ENCODE assay signal across 12 mouse cellular contexts in genomic region chr14:77636931-77637330, GRCm38 (mm10).
DNase-seq lines count a peak whose midpoint lies in the region; ATAC-seq lines count a peak whose summit lies in the region.
"Had no signal": no experiment of that assay in that cellular context is flagged by ENCODE, and none has a peak within 500 bp of the region (broad histone marks: within the 10 kb centered on the region; RNA-seq: fewer than 3 reads in every experiment).

No protein-coding gene starts in this region.

- H3K36me3 ChIP-seq in heart, embryonic 12.5 days = no peaks in the 10 kb centered on the region
- 0 out of 2 replicates have a peak, but pooled peaks cover 5% of the 10 kb centered on the region for H3K36me3 ChIP-seq in midbrain, embryonic 14.5 days (ENCODE audit: control insufficient read depth, insufficient read depth, low read length)
- no peaks in the 10 kb centered on the region; the same call in 1 of the 2 replicates for H3K36me3 ChIP-seq in midbrain, embryonic 11.5 days (ENCODE audit: control insufficient read depth, insufficient read depth, low read length)
- no peaks in the 10 kb centered on the region for H3K36me3 ChIP-seq in hindbrain, embryonic 15.5 days
- H3K36me3 ChIP-seq: stomach, embryonic 15.5 days had no signal

- no peak for ATAC-seq in heart, embryonic 12.5 days (ENCODE audit: insufficient number of reproducible peaks, low FRiP score)
- no peak for ATAC-seq in midbrain, embryonic 14.5 days (ENCODE audit: low FRiP score, low TSS enrichment)
- ATAC-seq in midbrain, embryonic 11.5 days (ENCODE audit: low FRiP score) = no peak
- no peak for ATAC-seq in hindbrain, embryonic 15.5 days (ENCODE audit: low FRiP score, low read depth)
- ATAC-seq in inflammation-experienced regulatory T-cells, adult 6 months = no peak

- no peak overlapping the region for H3K9ac ChIP-seq in heart, embryonic 12.5 days
- no peak overlapping the region for H3K9ac ChIP-seq in midbrain, embryonic 14.5 days (replicated peaks; ENCODE audit: low read length)
- no peak overlapping the region for H3K9ac ChIP-seq in midbrain, embryonic 11.5 days (ENCODE audit: low read length)
- H3K9ac ChIP-seq in hindbrain, embryonic 15.5 days = no peak overlapping the region
- H3K9ac ChIP-seq: liver, embryonic 14.5 days; stomach, embryonic 15.5 days had no signal

- peaks cover 17% of the 10 kb centered on the region for H3K4me1 ChIP-seq in heart, embryonic 12.5 days (replicated peaks)
- peaks cover 34% of the 10 kb centered on the region for H3K4me1 ChIP-seq in midbrain, embryonic 14.5 days (ENCODE audit: control insufficient read depth, insufficient read depth, low read length)
- H3K4me1 ChIP-seq in midbrain, embryonic 11.5 days (ENCODE audit: control insufficient read depth, insufficient read depth, low read length) = peaks cover 22% of the 10 kb centered on the region
- H3K4me1 ChIP-seq in hindbrain, embryonic 15.5 days (replicated peaks) = peaks cover 50% of the 10 kb centered on the region

- no peak overlapping the region for H3K27ac ChIP-seq in heart, embryonic 12.5 days (ENCODE audit: poor library complexity, severe bottlenecking)
- H3K27ac ChIP-seq in midbrain, embryonic 14.5 days (replicated peaks; ENCODE audit: low read depth, low read length) = no peak overlapping the region
- no peak overlapping the region for H3K27ac ChIP-seq in midbrain, embryonic 11.5 days (ENCODE audit: low read depth, low read length)
- H3K27ac ChIP-seq in hindbrain, embryonic 15.5 days (replicated peaks) = peak overlapping the region; percentile 47; the same call in 1 of the 2 replicates
- H3K27ac ChIP-seq: liver, embryonic 14.5 days; stomach, embryonic 15.5 days had no signal

- no peak overlapping the region for H3K4me2 ChIP-seq in heart, embryonic 12.5 days
- no peak overlapping the region for H3K4me2 ChIP-seq in midbrain, embryonic 14.5 days (ENCODE audit: low read length)
- no peak overlapping the region for H3K4me2 ChIP-seq in midbrain, embryonic 11.5 days
- H3K4me2 ChIP-seq in hindbrain, embryonic 15.5 days = no peak overlapping the region
- H3K4me2 ChIP-seq: stomach, embryonic 15.5 days had no signal

- peak; percentile 76 for DNase-seq in heart, adult 11 months
- peak; percentile 69 for DNase-seq in midbrain, embryonic 14.5 days
- no peak for DNase-seq in midbrain, embryonic 11.5 days (ENCODE audit: low spot score, missing footprints)
- DNase-seq in right cerebral cortex, postnatal 25 days = peak; percentile 59
- no peak for DNase-seq in adrenal gland, adult 18-20 months (ENCODE audit: low spot score in 2 of 2)
- DNase-seq: cerebellum, postnatal 36 days had no signal

- WGBS in heart, embryonic 12.5 days = 27% methylated on average over 6 of the region's 6 CpGs
- 10% methylated on average over 6 of the region's 6 CpGs for WGBS in midbrain, embryonic 14.5 days
- WGBS in midbrain, embryonic 11.5 days = 26% methylated on average over 6 of the region's 6 CpGs
- 11% methylated on average over 6 of the region's 6 CpGs for WGBS in hindbrain, embryonic 15.5 days

- H3K9me3 ChIP-seq in heart, embryonic 12.5 days (replicated peaks) = no peaks in the 10 kb centered on the region
- H3K9me3 ChIP-seq in midbrain, embryonic 14.5 days (ENCODE audit: control insufficient read depth, low read length) = no peaks in the 10 kb centered on the region
- H3K9me3 ChIP-seq in midbrain, embryonic 11.5 days (ENCODE audit: control insufficient read depth, low read length) = no peaks in the 10 kb centered on the region
- no peaks in the 10 kb centered on the region for H3K9me3 ChIP-seq in hindbrain, embryonic 15.5 days
- H3K9me3 ChIP-seq: stomach, embryonic 15.5 days had no signal

- no peaks in the 10 kb centered on the region for H3K27me3 ChIP-seq in heart, embryonic 12.5 days (replicated peaks)
- no peaks in the 10 kb centered on the region for H3K27me3 ChIP-seq in midbrain, embryonic 14.5 days (ENCODE audit: control insufficient read depth, insufficient read depth, low read length)
- no peaks in the 10 kb centered on the region for H3K27me3 ChIP-seq in midbrain, embryonic 11.5 days (ENCODE audit: control insufficient read depth, insufficient read depth, low read length)
- no peaks in the 10 kb centered on the region for H3K27me3 ChIP-seq in hindbrain, embryonic 15.5 days
- H3K27me3 ChIP-seq: stomach, embryonic 15.5 days had no signal

- no peak overlapping the region for H3K4me3 ChIP-seq in heart, embryonic 12.5 days
- H3K4me3 ChIP-seq in midbrain, embryonic 14.5 days (replicated peaks; ENCODE audit: low read depth, low read length) = no peak overlapping the region
- H3K4me3 ChIP-seq in midbrain, embryonic 11.5 days (ENCODE audit: low read depth, low read length) = no peak overlapping the region
- no peak overlapping the region for H3K4me3 ChIP-seq in hindbrain, embryonic 15.5 days
- H3K4me3 ChIP-seq: megakaryocyte, embryonic 14.5 days; stomach, embryonic 15.5 days had no signal

Comparison
In these comparisons a context has a peak if more than half of its experiments do, and no peak if none do; other contexts are left out.
1. DNase-seq: peak in heart, adult 11 months (single experiment), midbrain, embryonic 14.5 days (single experiment) and right cerebral cortex, postnatal 25 days (single experiment); none in midbrain, embryonic 11.5 days (single experiment) and adrenal gland, adult 18-20 months (0 of 2).